Mouse (Mus musculus) spleen, adult 10 weeks (tissue): ENCODE results near the gene Cd4. TPM values are rescaled to one million over a fixed set of nuclear protein-coding genes. Genes with fewer than 3 reads are reported as not detected.

Source experiments
- polyA plus RNA-seq: library from polyadenylated mRNA; stranded (reverse); fragments of 350-450 nt; fragmentation: Illumina TruSeq; extraction: RNeasy Lipid Tissue Mini Kit (QIAGEN cat#74804); gene quantifications from one replicate; pipeline ENCODE4 v1.2.3, GENCODE M21; 2015; ENCODE audit warnings: low replicate concordance; ENCODE audit not compliant: insufficient read depth

The Cd4 gene
- polyA plus RNA-seq, result 71.3 TPM

GRCm38 (mm10) chr6:124887986-124888385, at the start of gene Cd4:
Gene Cd4, minus strand, starts transcription at chr6:124888221.

GRCm38 (mm10) chr6:124930754-124931524, 42.9 kb upstream of the Cd4 start, which contains the start of gene Mlf2:
Gene Mlf2, plus strand, starts transcription at chr6:124931386.

GRCm38 (mm10) chr6:124919695-124920317, 31.8 kb upstream of the Cd4 start, which contains the start of gene Ptms:
Gene Ptms, minus strand, starts transcription at chr6:124920103.

GRCm38 (mm10) chr6:124911533-124912218, 23.7 kb upstream of the Cd4 start, which contains the start of gene Lag3:
Gene Lag3, minus strand, starts transcription at chr6:124911705.

GRCm38 (mm10) chr6:124863658-124864298, 24.2 kb downstream of the Cd4 start, which contains the start of gene Gpr162:
Gene Gpr162, minus strand, starts transcription at chr6:124863983.

GRCm38 (mm10) chr6:124856916-124857839, 30.8 kb downstream of the Cd4 start, which contains the start of gene P3h3:
Gene P3h3, minus strand, starts transcription at chr6:124857752.

GRCm38 (mm10) chr6:124840241-124841167, 47.5 kb downstream of the Cd4 start, which contains the start of gene Gnb3:
Gene Gnb3, minus strand, starts transcription at chr6:124840275.

GRCm38 (mm10) chr6:124828868-124829798, 58.9 kb downstream of the Cd4 start, which contains the start of the genes Usp5 and Cdca3:
Gene Usp5, minus strand, starts transcription at chr6:124829484.
Gene Cdca3, plus strand, starts transcription at chr6:124829547.

Other genes starting within 250 kb of the Cd4 start
- gene Lpcat3, start 225.2 kb downstream of the Cd4 start, polyA plus RNA-seq, result 37.3 TPM
- gene Emg1, start 176.0 kb downstream of the Cd4 start, polyA plus RNA-seq, result 160 TPM
- gene Phb2, start 175.9 kb downstream of the Cd4 start, polyA plus RNA-seq, result 110 TPM
- gene Ptpn6, start 149.5 kb downstream of the Cd4 start, polyA plus RNA-seq, result 354 TPM
- 88.0 TPM for gene Grcc10, start 146.8 kb downstream of the Cd4 start, polyA plus RNA-seq
- gene Gm45234, start 132.2 kb downstream of the Cd4 start, polyA plus RNA-seq, result 0.08 TPM
- gene Atn1, start 131.7 kb downstream of the Cd4 start, polyA plus RNA-seq, result 7.8 TPM
- gene Eno2, start 118.5 kb downstream of the Cd4 start, polyA plus RNA-seq, result 3.5 TPM
- 3.5 TPM for gene Lrrc23, start 108.5 kb downstream of the Cd4 start, polyA plus RNA-seq
- 3.2 TPM for gene Spsb2, start 79.6 kb downstream of the Cd4 start, polyA plus RNA-seq
- 63.1 TPM for gene Tpi1, start 73.9 kb downstream of the Cd4 start, polyA plus RNA-seq
- 69.3 TPM for gene Usp5, start 58.7 kb downstream of the Cd4 start, polyA plus RNA-seq
- 25.4 TPM for gene Cdca3, start 58.7 kb downstream of the Cd4 start, polyA plus RNA-seq
- not detected for gene Gnb3, start 47.9 kb downstream of the Cd4 start, polyA plus RNA-seq
- 6.7 TPM for gene P3h3, start 30.5 kb downstream of the Cd4 start, polyA plus RNA-seq
- 1.0 TPM for gene Gpr162, start 24.2 kb downstream of the Cd4 start, polyA plus RNA-seq
- gene Lag3, start 23.5 kb upstream of the Cd4 start, polyA plus RNA-seq, result 6.5 TPM
- gene Ptms, start 31.9 kb upstream of the Cd4 start, polyA plus RNA-seq, result 193 TPM
- 41.7 TPM for gene Mlf2, start 43.2 kb upstream of the Cd4 start, polyA plus RNA-seq
- gene Cops7a, start 77.3 kb upstream of the Cd4 start, polyA plus RNA-seq, result 30.5 TPM
- 3.0 TPM for gene Pianp, start 108.5 kb upstream of the Cd4 start, polyA plus RNA-seq
- gene Zfp384, start 120.9 kb upstream of the Cd4 start, polyA plus RNA-seq, result 76.0 TPM
- 64.2 TPM for gene Ing4, start 151.5 kb upstream of the Cd4 start, polyA plus RNA-seq
- gene Acrbp, start 161.5 kb upstream of the Cd4 start, polyA plus RNA-seq, result 22.3 TPM
- gene Lpar5, start 179.7 kb upstream of the Cd4 start, polyA plus RNA-seq, result 8.7 TPM
- 174 TPM for gene Chd4, start 207.8 kb upstream of the Cd4 start, polyA plus RNA-seq
- gene Nop2, start 243.7 kb upstream of the Cd4 start, polyA plus RNA-seq, result 22.7 TPM